Mouse (Mus musculus) erythroblast, embryonic 14.5 days (primary cell): ENCODE data around the gene Prss54.

Experiments used
- GATA1 ChIP-seq: IDR thresholded peaks from 2 replicates; pipeline ENCODE4 v1.6.1; 2012; ENCODE audit warnings: low read length, inconsistent platforms, mixed read lengths
- TAL1 ChIP-seq: IDR thresholded peaks from 3 replicates; pipeline ENCODE4 v1.6.1; 2012; ENCODE audit warnings: low read length, inconsistent platforms, mixed read lengths

- TF ChIP-seq GATA1 (no peak), TAL1 (no peak)
These were observed 28.2 kb downstream of the Prss54 start for GRCm38 (mm10) chr8:95547931-95548330.
